Mouse (Mus musculus) frontal cortex, postnatal 25 days (tissue): ENCODE data around the gene Prkg1.

Source experiments
- DNase-seq, 2 experiments: peaks; one replicate each; pipeline ENCODE4 v3.0.0; 2022; ENCODE audit warnings: low spot score in 2 of 2

Prkg1 gene

GRCm38 (mm10) chr19:30843637-30844036, 921.2 kb downstream of the Prkg1 start:
- no peak for DNase-seq

DNA sequence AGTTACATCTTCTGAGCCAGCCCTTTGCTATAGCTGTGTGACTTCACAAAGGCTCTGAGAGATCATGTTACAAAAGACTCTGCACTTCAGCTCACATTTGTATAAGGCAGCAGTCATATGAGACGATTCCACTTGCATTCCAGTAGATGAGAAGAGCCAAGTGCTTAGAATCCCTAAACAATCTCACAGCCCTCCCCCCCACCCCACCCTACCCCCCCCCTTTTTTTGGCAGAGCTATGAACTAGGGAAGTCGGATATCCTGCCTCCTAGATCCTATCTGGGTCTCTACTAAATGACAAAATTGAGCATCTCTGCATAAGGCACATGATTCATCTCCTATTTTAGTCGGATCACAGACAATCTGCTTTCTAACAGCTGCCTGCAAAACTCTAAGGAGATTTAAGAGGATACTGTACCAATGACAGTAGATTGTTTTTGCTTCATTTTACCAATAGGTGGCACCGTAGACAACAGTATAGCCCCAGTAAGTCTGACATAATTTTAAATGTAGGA, 921.7 kb downstream of the Prkg1 start:
- no peak for DNase-seq

DNA sequence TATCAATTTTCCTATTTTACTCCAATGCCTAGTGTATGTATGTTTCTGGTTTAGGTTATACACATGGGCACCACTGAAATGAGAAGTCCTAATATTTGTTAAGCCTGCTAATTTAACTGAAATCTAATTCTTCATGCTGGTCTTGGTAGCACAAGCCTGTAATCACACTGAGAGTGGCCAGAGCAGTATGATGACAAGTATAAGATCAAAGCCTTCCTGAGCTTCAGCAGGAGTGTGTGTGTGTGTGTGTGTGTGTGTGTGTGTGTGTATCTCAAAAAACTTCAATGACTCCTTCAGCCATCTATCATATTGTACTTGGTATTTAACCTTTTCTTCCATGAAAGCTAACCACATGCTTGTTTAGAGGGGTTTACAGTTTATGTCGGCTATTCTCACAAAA, 922.2 kb downstream of the Prkg1 start:
- DNase-seq = no peak

- DNase-seq = no peak
Observed at GRCm38 (mm10) chr19:30833045-30833651, 931.7 kb downstream of the Prkg1 start.

- DNase-seq = no peak
Observed at GRCm38 (mm10) chr19:30829231-30829775, 935.5 kb downstream of the Prkg1 start.

DNA sequence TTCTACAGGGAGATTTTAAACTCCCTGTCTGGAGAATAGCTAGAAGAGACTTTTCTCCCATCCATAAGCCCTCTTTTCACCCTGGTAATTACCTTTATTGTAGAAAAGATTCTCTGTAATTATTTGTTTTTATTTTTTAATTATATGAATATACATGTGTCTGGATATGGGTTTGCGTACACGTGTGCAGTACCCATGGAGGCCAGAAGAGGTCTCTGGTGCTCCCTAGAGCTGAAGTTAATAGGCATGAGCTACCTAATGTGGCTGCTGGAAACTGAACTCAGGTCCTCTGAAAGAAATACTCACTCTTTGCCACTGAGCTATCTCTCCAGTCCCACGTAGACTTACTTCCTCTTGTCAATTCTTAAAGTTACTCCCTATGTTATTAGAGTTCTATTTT, 937.0 kb downstream of the Prkg1 start:
- no peak for DNase-seq

DNA sequence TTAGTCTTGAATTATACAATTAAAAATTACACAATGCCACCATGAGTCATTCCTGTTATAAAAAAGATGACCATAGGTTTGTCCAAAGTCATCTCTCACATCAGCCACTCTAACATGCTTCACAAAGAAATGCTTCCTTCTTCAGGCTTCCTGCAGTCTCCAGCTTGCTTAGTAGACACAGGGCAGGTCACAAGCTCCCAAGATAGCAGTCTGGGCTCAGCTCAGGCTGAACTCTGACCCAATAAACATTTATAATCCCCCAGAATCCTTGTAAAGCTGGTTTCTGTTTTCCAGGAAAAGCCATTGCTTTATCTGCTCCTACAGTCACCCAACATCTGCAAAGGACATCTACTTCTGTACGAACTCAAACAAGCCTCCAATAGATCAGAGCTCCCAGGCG, 938.7 kb downstream of the Prkg1 start:
- DNase-seq = no peak

GRCm38 (mm10) chr19:30815661-30816060, 949.2 kb downstream of the Prkg1 start:
- no peak for DNase-seq

- DNase-seq = no peak
Observed at GRCm38 (mm10) chr19:30806265-30806664, 958.6 kb downstream of the Prkg1 start.

- no peak for DNase-seq
Observed at GRCm38 (mm10) chr19:30780803-30781202, 984.0 kb downstream of the Prkg1 start.

DNA sequence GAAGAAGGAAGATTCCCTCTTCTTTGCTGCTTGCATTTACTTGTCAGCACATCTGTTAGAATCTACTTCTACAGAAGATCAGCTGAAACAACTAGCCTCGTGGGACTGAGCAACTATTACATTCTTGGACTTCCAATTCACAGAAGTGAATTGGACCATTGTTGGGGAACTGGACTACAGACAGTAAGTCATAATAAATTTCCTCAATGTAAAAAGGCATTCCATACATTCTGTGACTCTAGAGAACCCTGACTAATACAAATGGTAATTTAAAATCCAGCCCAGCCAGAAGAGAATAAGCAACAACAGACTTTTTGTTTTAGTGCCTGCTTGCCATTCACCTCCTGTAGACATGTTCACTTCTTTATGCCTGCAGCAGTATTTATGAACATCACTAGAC, 996.5 kb downstream of the Prkg1 start:
- no peak for DNase-seq

DNA sequence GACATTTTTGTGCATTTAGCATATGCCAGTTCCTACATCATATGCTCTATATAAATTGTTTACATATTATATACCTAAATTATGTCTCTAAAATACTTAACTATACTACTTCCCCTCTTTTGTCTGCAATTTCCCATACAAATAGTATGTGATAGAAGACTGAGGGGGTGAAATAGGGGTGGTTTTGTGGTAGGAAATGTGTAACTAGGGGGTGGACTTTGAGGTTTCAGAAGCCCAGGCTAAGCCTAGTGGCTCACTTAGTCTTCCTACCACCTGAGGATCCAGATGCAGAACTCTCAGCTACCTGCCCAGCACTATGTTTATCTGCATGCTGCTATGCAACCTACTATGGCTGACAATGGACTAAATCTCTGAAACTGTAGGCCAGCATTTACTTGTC, 1020.4 kb downstream of the Prkg1 start:
- no peak for DNase-seq

- no peak for DNase-seq
Observed at GRCm38 (mm10) chr19:30699130-30699529, 1065.7 kb downstream of the Prkg1 start.

DNA sequence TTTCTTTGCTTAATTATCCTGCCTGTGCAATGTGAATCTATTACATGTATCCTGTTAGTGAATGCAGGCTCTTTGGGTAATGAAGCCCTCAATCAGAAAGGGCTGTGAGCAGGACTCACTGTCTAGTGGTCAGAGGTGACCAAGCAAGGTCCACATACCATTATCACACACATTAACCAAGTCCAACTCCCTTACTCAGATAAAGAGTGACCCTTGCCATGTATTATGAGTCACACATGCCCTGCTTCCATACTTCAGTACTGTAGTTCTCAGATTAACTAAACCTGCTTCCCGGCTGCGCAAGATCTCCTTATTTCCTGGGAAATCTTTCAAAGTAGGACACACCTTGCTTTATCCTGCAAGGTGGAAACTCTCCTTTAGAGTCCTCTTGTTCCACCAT, 1073.6 kb downstream of the Prkg1 start:
- no peak for DNase-seq

- DNase-seq = no peak
Observed at GRCm38 (mm10) chr19:30690691-30691090, 1074.1 kb downstream of the Prkg1 start.

DNA sequence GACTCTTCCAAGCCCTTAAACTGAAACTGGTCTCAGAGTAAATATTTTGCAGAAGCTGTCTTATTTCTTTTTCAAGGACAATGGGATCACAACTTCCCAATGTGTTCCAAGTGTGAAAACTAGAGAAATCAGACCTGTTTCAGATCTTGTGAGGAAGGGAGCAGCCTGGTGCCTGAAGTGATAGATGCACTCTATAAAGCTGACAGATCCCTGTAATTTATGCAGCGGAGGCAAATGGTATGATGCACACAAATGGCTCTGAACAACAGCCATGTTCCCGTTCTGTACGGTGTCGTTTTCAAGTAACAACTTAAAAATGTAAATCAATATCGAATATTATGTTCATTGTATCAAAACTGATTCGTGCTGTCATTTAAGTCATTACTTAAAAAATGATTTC, 1076.9 kb downstream of the Prkg1 start:
- no peak for DNase-seq

- DNase-seq = no peak
Observed at GRCm38 (mm10) chr19:30676308-30676707, 1088.5 kb downstream of the Prkg1 start.

GRCm38 (mm10) chr19:30664269-30664668, 1100.6 kb downstream of the Prkg1 start:
- peak; percentile 52 to 68 for DNase-seq

GRCm38 (mm10) chr19:30642629-30643170, 1122.1 kb downstream of the Prkg1 start:
- DNase-seq = no peak

DNA sequence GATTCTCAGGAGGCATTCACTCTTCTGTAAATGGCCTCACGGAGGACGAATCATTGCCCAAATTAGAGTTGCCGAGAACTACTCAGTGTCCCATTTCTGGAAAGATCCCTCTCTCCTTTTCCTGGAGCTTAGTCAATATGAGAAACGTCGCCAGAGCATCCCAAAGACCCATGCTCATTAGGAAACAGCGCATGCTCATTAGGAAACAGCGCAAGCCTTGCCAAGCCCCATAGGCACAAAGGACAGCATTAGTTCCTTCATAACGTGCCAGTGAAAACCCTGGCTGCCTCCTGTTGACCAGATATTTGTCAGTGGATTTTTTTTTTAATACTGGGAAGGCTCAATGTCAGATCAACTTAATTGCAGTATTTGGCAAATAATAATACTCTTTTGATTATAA, 1127.4 kb downstream of the Prkg1 start:
- no peak for DNase-seq

DNA sequence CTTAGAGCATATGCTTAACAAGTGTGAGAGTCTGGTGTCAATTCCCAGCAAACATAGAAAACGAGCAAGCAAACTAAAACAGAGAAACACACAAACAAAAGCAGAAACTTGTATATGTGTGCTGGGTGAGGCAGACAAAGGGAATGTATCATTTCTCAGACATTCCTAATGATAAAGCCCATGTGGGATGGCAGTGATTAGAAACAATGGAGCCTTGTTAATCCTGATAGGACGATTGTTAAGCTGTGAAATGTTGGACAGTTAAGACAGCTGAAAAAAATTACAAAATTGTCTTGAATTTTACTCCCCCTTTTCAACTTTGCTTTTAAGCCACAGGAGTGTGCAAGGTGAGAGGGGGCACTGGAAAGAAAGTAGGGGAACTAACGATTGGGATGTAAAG, 1133.8 kb downstream of the Prkg1 start:
- no peak for DNase-seq

GRCm38 (mm10) chr19:30626036-30626435, 1138.8 kb downstream of the Prkg1 start:
- DNase-seq = no peak

- no peak for DNase-seq
Observed at GRCm38 (mm10) chr19:30625391-30625790, 1139.4 kb downstream of the Prkg1 start.

- DNase-seq = no peak
Observed at GRCm38 (mm10) chr19:30623620-30624019, 1141.2 kb downstream of the Prkg1 start.
